Mouse (Mus musculus) CH12.LX (cell line): ENCODE measurements around the gene Tapbpl. TPM values are rescaled to one million over a fixed set of nuclear protein-coding genes. Genes with fewer than 3 reads are reported as not detected.

ENCODE experiments used
- DNase-seq: peaks from one replicate; pipeline ENCODE4 v3.0.0-alpha.2; 2013; ENCODE audit errors: extremely low read depth
- H3K27ac ChIP-seq: 2 replicates; pipeline ENCODE4 v1.5.1; 2012; ENCODE audit warnings: low read depth, mild to moderate bottlenecking, control low read depth, moderate library complexity; ENCODE audit not compliant: insufficient read depth
- H3K27me3 ChIP-seq: replicated peaks from 2 replicates; pipeline ENCODE3; 2012; ENCODE audit warnings: inconsistent platforms
- H3K36me3 ChIP-seq, 2 experiments: replicated peaks in 1 of 2; 2 replicates each; pipeline versions ENCODE3 to v1.6.1; 2012; ENCODE audit warnings: inconsistent platforms in 1 of 2, low read length in 1 of 2, mild to moderate bottlenecking in 1 of 2, mixed read lengths in 1 of 2, moderate library complexity in 1 of 2; ENCODE audit not compliant: control insufficient read depth in 1 of 2, insufficient read depth in 1 of 2
- H3K4me1 ChIP-seq, 2 experiments: 2 replicates each; pipeline ENCODE4 v1.6.1; 2012; ENCODE audit warnings: inconsistent platforms in 1 of 2, moderate library complexity in 1 of 2; ENCODE audit not compliant: insufficient read depth in 2 of 2, control insufficient read depth in 1 of 2
- H3K4me2 ChIP-seq: 2 replicates; pipeline ENCODE4 v1.6.1; 2012; ENCODE audit warnings: low read depth, mild to moderate bottlenecking, control low read depth; ENCODE audit not compliant: poor library complexity, insufficient read depth, severe bottlenecking
- H3K4me3 ChIP-seq, 3 experiments: fragments of 150-350 bp in 1 of 3; sonication (generic) in 1 of 3; replicated peaks in 1 of 3; 2 replicates each; pipeline versions ENCODE3 to v1.5.1; 2011 to 2012; ENCODE audit warnings: low read depth in 2 of 3, low read length in 2 of 3, mild to moderate bottlenecking in 2 of 3, moderate library complexity in 2 of 3, control low read depth in 1 of 3, improper control_type of control experiment in 1 of 3, inconsistent platforms in 1 of 3, mixed read lengths in 1 of 3; ENCODE audit not compliant: poor library complexity in 1 of 3
- H3K79me2 ChIP-seq: replicated peaks from 2 replicates; pipeline ENCODE4 v1.6.1; 2012; ENCODE audit warnings: mild to moderate bottlenecking, moderate library complexity; ENCODE audit not compliant: control insufficient read depth, poor library complexity, insufficient read depth, severe bottlenecking; ENCODE audit errors: extremely low read depth
- H3K9ac ChIP-seq: 2 replicates; pipeline ENCODE4 v1.6.1; 2012; ENCODE audit warnings: low read depth, mild to moderate bottlenecking, control low read depth, moderate library complexity; ENCODE audit not compliant: insufficient read depth
- H3K9me3 ChIP-seq: replicated peaks from 2 replicates; pipeline ENCODE3; 2012; ENCODE audit warnings: low read length, inconsistent platforms, mixed read lengths
- CHD1 ChIP-seq: IDR thresholded peaks from 2 replicates; pipeline ENCODE4 v1.6.1; 2012; ENCODE audit warnings: low read depth, low read length, improper control_type of control experiment, inconsistent platforms
- CHD2 ChIP-seq: IDR thresholded peaks from 2 replicates; pipeline ENCODE4 v1.6.1; 2011; ENCODE audit warnings: low read length, improper control_type of control experiment
- CTCF ChIP-seq, 2 experiments: IDR thresholded peaks in 1 of 2; conservative IDR thresholded peaks in 1 of 2; 2 replicates each; pipeline ENCODE4 v1.5.1; 2011 to 2012; ENCODE audit warnings: low read depth in 2 of 2, low read length in 2 of 2, improper control_type of control experiment in 1 of 2, inconsistent platforms in 1 of 2, mild to moderate bottlenecking in 1 of 2, moderate library complexity in 1 of 2
- E2F4 ChIP-seq: IDR thresholded peaks from 2 replicates; pipeline ENCODE4 v1.6.1; 2011; ENCODE audit warnings: low read depth, low read length, improper control_type of control experiment; ENCODE audit not compliant: insufficient replicate concordance
- EP300 ChIP-seq: IDR thresholded peaks from 2 replicates; pipeline ENCODE4 v1.6.1; 2011; ENCODE audit warnings: low read length, improper control_type of control experiment
- ETS1 ChIP-seq: conservative IDR thresholded peaks from 2 replicates; pipeline ENCODE4 v1.6.1; 2012; ENCODE audit warnings: low read depth, mild to moderate bottlenecking, inconsistent platforms, low read length, improper control_type of control experiment, moderate library complexity
- GABPA ChIP-seq: IDR thresholded peaks from 2 replicates; pipeline ENCODE4 v1.6.1; 2012; ENCODE audit warnings: low read depth, low read length, improper control_type of control experiment, inconsistent platforms; ENCODE audit not compliant: insufficient replicate concordance
- JUN ChIP-seq: IDR thresholded peaks from 2 replicates; pipeline ENCODE4 v1.6.1; 2011; ENCODE audit warnings: low read depth, mild to moderate bottlenecking, low read length, improper control_type of control experiment, moderate library complexity; ENCODE audit not compliant: insufficient read depth
- JUND ChIP-seq: conservative IDR thresholded peaks from 2 replicates; pipeline ENCODE4 v1.6.1; 2011; ENCODE audit warnings: low read depth, low read length, improper control_type of control experiment
- KAT2A ChIP-seq: IDR thresholded peaks from 2 replicates; pipeline ENCODE4 v1.6.1; 2012; ENCODE audit warnings: low read length, improper control_type of control experiment, inconsistent platforms; ENCODE audit not compliant: insufficient replicate concordance
- MAFK ChIP-seq: IDR thresholded peaks from 2 replicates; pipeline ENCODE4 v1.6.1; 2011; ENCODE audit warnings: low read length, improper control_type of control experiment; ENCODE audit not compliant: insufficient replicate concordance
- MAX ChIP-seq: IDR thresholded peaks from 2 replicates; pipeline ENCODE4 v1.6.1; 2011; ENCODE audit warnings: low read length, improper control_type of control experiment
- MAZ ChIP-seq: IDR thresholded peaks from 2 replicates; pipeline ENCODE4 v1.6.1; 2012; ENCODE audit warnings: low read depth, mild to moderate bottlenecking, inconsistent platforms, low read length, improper control_type of control experiment, moderate library complexity
- MEF2A ChIP-seq: IDR thresholded peaks from 2 replicates; pipeline ENCODE4 v1.6.1; 2014; ENCODE audit warnings: low read depth, mild to moderate bottlenecking, inconsistent platforms, low read length, improper control_type of control experiment, borderline replicate concordance
- MXI1 ChIP-seq: IDR thresholded peaks from 2 replicates; pipeline ENCODE4 v1.6.1; 2011; ENCODE audit warnings: mild to moderate bottlenecking, low read depth, low read length, improper control_type of control experiment
- NRF1 ChIP-seq: IDR thresholded peaks from 2 replicates; pipeline ENCODE4 v1.6.1; 2014; ENCODE audit warnings: low read depth, mild to moderate bottlenecking, inconsistent platforms, low read length, improper control_type of control experiment, moderate library complexity
- PAX5 ChIP-seq: IDR thresholded peaks from 2 replicates; pipeline ENCODE4 v1.6.1; 2012; ENCODE audit warnings: low read length, inconsistent platforms, mixed read lengths
- POLR2AphosphoS2 ChIP-seq: IDR thresholded peaks from 2 replicates; pipeline ENCODE4 v1.6.1; 2011; ENCODE audit warnings: low read depth, low read length, improper control_type of control experiment
- SMC3 ChIP-seq: IDR thresholded peaks from 2 replicates; pipeline ENCODE4 v1.6.1; 2011; ENCODE audit warnings: low read depth, low read length, improper control_type of control experiment
- TBP ChIP-seq: conservative IDR thresholded peaks from 2 replicates; pipeline ENCODE4 v1.6.1; 2011; ENCODE audit warnings: low read depth, low read length, improper control_type of control experiment
- TCF12 ChIP-seq: IDR thresholded peaks from 2 replicates; pipeline ENCODE4 v1.6.1; 2014; ENCODE audit warnings: low read depth, mild to moderate bottlenecking, inconsistent platforms, low read length, improper control_type of control experiment
- UBTF ChIP-seq: IDR thresholded peaks from 2 replicates; pipeline ENCODE4 v1.6.1; 2012; ENCODE audit warnings: low read depth, mild to moderate bottlenecking, inconsistent platforms, low read length, improper control_type of control experiment, moderate library complexity
- USF2 ChIP-seq: conservative IDR thresholded peaks from 2 replicates; pipeline ENCODE4 v1.6.1; 2011; ENCODE audit warnings: low read depth, low read length, improper control_type of control experiment
- ZKSCAN1 ChIP-seq: IDR thresholded peaks from 2 replicates; pipeline ENCODE4 v1.6.1; 2012; ENCODE audit warnings: low read depth, inconsistent platforms, low read length, improper control_type of control experiment, borderline replicate concordance
- ZMIZ1 ChIP-seq: IDR thresholded peaks from 2 replicates; pipeline ENCODE4 v1.6.1; 2012; ENCODE audit warnings: low read depth, mild to moderate bottlenecking, inconsistent platforms, low read length, improper control_type of control experiment
- ZNF384 ChIP-seq: IDR thresholded peaks from 2 replicates; pipeline ENCODE4 v1.6.1; 2012; ENCODE audit warnings: low read depth, low read length, improper control_type of control experiment, inconsistent platforms
- dilution Hi-C: fragments of 300-500 bp; cut with MboI; formaldehyde crosslinking; loops from 2 replicates; pipeline ENCODE4 v1.14.3; 2020; ENCODE audit warnings: low sequenced_read_pairs; ENCODE audit not compliant: extremely low pct_unique_long_range_greater_than_20kb, extremely low pct_ligation_motif_present
- in situ Hi-C: fragments of 300-500 bp; cut with MboI; formaldehyde crosslinking; loops from 3 replicates; pipeline ENCODE4 v1.14.3; 2019; ENCODE audit warnings: low sequenced_read_pairs, low pct_ligation_motif_present, low pct_unique_long_range_greater_than_20kb, mixed read lengths
- polyA plus RNA-seq: library from polyadenylated mRNA; unstranded; fragments of >175 nt; gene quantifications from 2 replicates; pipeline ENCODE4 v1.2.1, GENCODE M21; 2012; ENCODE audit warnings: low read depth; ENCODE audit not compliant: insufficient read length
- total RNA-seq, 2 experiments: library from RNA; depleted of rRNA; stranded (reverse); fragments of 300-350 nt in 1 of 2; fragments of >200 nt in 1 of 2; gene quantifications; 2 replicates each; pipeline ENCODE4 v1.2.3; 2012 to 2014

Tapbpl gene
- total and polyA plus RNA-seq, 3 experiments = 16.7 to 19.4 (median 17.7) TPM

GRCm38 (mm10) chr6:125265239-125265638, 33.6 kb upstream of the Tapbpl start:
- Histone ChIP-seq H3K9ac (no peak overlapping the region), H3K36me3 (no peaks in the 10 kb centered on the region), H3K9me3 (peaks cover 4% of the 10 kb centered on the region), H3K27ac (no peak overlapping the region), H3K4me1 (peaks cover 0 to 2% of the 10 kb centered on the region in 2 experiments; a peak in 1 of 4 replicates), H3K4me2 (no peak overlapping the region), H3K4me3 (no peak overlapping the region), H3K79me2 (no peaks in the 10 kb centered on the region), H3K27me3 (peaks cover 8% of the 10 kb centered on the region)
- dilution Hi-C loops (no loop called here), in situ Hi-C loops (no loop called here)
- no peak for DNase-seq
- no peak for TF ChIP-seq NRF1
- TF ChIP-seq PAX5 = no peak
- no peak for TF ChIP-seq ZKSCAN1
- no peak for TF ChIP-seq MXI1
- TF ChIP-seq KAT2A = no peak
- TF ChIP-seq E2F4 = no peak
- no peak for TF ChIP-seq TCF12
- no peak for TF ChIP-seq MAX
- TF ChIP-seq MAFK = no peak
- TF ChIP-seq SMC3 = no peak

- H3K4me1 ChIP-seq = peaks cover 0 to 2% of the 10 kb centered on the region in 2 experiments; a peak in 1 of 4 replicates
Measured at GRCm38 (mm10) chr6:125264219-125264618, 32.6 kb upstream of the Tapbpl start.

GRCm38 (mm10) chr6:125260006-125260555, 28.4 kb upstream of the Tapbpl start:
- peaks cover 3% of the 10 kb centered on the region for H3K27me3 ChIP-seq
- peaks cover 4% of the 10 kb centered on the region for H3K9me3 ChIP-seq
- no peak overlapping the region for H3K27ac ChIP-seq
- H3K4me2 ChIP-seq = no peak overlapping the region
- no peaks in the 10 kb centered on the region for H3K36me3 ChIP-seq
- dilution Hi-C loops = no loop called here
- in situ Hi-C loops = no loop called here
- peaks cover 4 to 12% of the 10 kb centered on the region in 2 experiments for H3K4me1 ChIP-seq
- H3K79me2 ChIP-seq = no peaks in the 10 kb centered on the region
- H3K4me3 ChIP-seq = no peak overlapping the region
- no peak overlapping the region for H3K9ac ChIP-seq
- no peak for DNase-seq
- TF ChIP-seq EP300 (no peak), ETS1 (no peak), TBP (no peak), POLR2AphosphoS2 (no peak), KAT2A (no peak), MEF2A (no peak), CTCF (conservative IDR thresholded peaks at IDR 0.05 in 1 of 2, IDR thresholded peaks at IDR 0.05 in 1 of 2; ENCODE audit: low read depth in 2 of 2, low read length in 2 of 2) (no peak), JUN (no peak), UBTF (no peak), ZNF384 (no peak), SMC3 (no peak), E2F4 (no peak), ZMIZ1 (no peak), GABPA (no peak), TCF12 (no peak), MAZ (no peak), CHD1 (no peak)

More at GRCm38 (mm10) chr6:125264219-125264618, 32.6 kb upstream of the Tapbpl start:
- in situ Hi-C loops = no loop called here
- H3K79me2 ChIP-seq = no peaks in the 10 kb centered on the region
- no peaks in the 10 kb centered on the region for H3K36me3 ChIP-seq
- dilution Hi-C loops = no loop called here
- no peak overlapping the region for H3K9ac ChIP-seq
- DNase-seq = no peak
- peaks cover 4% of the 10 kb centered on the region for H3K9me3 ChIP-seq
- H3K27ac ChIP-seq = no peak overlapping the region
- no peak overlapping the region for H3K4me3 ChIP-seq
- H3K27me3 ChIP-seq = peaks cover 6% of the 10 kb centered on the region
- H3K4me2 ChIP-seq = no peak overlapping the region
- no peak for TF ChIP-seq SMC3
- TF ChIP-seq CHD2 = no peak
- TF ChIP-seq USF2 = no peak
- TF ChIP-seq NRF1 = no peak
- TF ChIP-seq E2F4 = no peak
- no peak for TF ChIP-seq JUND
- TF ChIP-seq, all 38 proteins: peak for 0
